Comparison of ENCODE assay signal across 26 mouse cellular contexts in the genomic region with DNA sequence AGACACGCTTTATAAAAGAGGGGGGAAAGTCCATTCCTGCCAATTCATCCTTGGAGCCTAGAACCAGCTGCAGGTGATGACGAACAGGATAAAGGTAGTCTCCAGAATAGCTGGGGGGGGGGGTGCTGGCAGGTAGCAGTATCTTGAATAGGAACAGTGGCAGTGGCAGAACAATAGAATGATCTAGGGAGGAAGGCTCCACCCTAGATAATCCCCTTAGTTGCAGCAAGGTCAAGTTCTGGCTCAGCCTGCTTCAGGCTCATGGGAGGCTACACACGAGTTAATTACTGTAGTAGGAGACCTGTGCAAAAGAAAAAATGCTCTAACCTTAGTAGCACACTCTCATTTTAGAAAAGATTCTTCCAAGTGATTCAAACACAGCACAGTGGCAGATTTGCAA.
"Had no signal": no experiment of that assay in that cellular context is flagged by ENCODE, and none has a peak within 500 bp of the region (broad histone marks: within the 10 kb centered on the region; RNA-seq: fewer than 3 reads in every experiment).

No protein-coding gene starts in this region.

- H3K27me3 ChIP-seq: embryonic facial prominence, embryonic 12.5 days; embryonic facial prominence, embryonic 13.5 days; embryonic facial prominence, embryonic 15.5 days; forebrain, embryonic 12.5 days; forebrain, embryonic 13.5 days had no signal

- H3K4me1 ChIP-seq: embryonic facial prominence, embryonic 10.5 days; embryonic facial prominence, embryonic 12.5 days; embryonic facial prominence, embryonic 15.5 days; forebrain, embryonic 10.5 days; forebrain, embryonic 12.5 days; forebrain, embryonic 13.5 days; heart, embryonic 10.5 days had no signal

- H3K27ac ChIP-seq: embryonic facial prominence, embryonic 10.5 days; embryonic facial prominence, embryonic 12.5 days; embryonic facial prominence, embryonic 13.5 days; embryonic facial prominence, embryonic 15.5 days; forebrain, embryonic 10.5 days; forebrain, embryonic 12.5 days; forebrain, embryonic 13.5 days; gastrocnemius, adult 2 months; heart, adult 2 months; heart, embryonic 10.5 days had no signal

- H3K4me2 ChIP-seq: embryonic facial prominence, embryonic 12.5 days; embryonic facial prominence, embryonic 13.5 days; embryonic facial prominence, embryonic 15.5 days; forebrain, embryonic 12.5 days; forebrain, embryonic 13.5 days had no signal

- H3K9me3 ChIP-seq: embryonic facial prominence, embryonic 10.5 days; embryonic facial prominence, embryonic 12.5 days; embryonic facial prominence, embryonic 13.5 days; embryonic facial prominence, embryonic 15.5 days; forebrain, embryonic 10.5 days; forebrain, embryonic 12.5 days; forebrain, embryonic 13.5 days; heart, embryonic 10.5 days had no signal

- DNase-seq: cerebellum, adult 9-11 months; cerebellum, postnatal 10 days; cerebellum, postnatal 14 days; cerebellum, postnatal 25 days; cerebellum, postnatal 36 days; embryo, embryonic 11 days; forebrain, postnatal 0 days; gastrocnemius, adult 2 months; gastrocnemius, postnatal 10 days; gastrocnemius, postnatal 14 days; gastrocnemius, postnatal 25 days; gastrocnemius, postnatal 36 days; heart, adult 11 months; heart, adult 18-20 months; heart, adult 2 months had no signal

- ATAC-seq: forebrain, embryonic 13.5 days; forebrain, embryonic 14.5 days; forebrain, embryonic 16.5 days; forebrain, postnatal 0 days had no signal

- H3K4me3 ChIP-seq: embryonic facial prominence, embryonic 10.5 days; embryonic facial prominence, embryonic 12.5 days; embryonic facial prominence, embryonic 13.5 days; embryonic facial prominence, embryonic 15.5 days; erythroblast, embryonic 14.5 days; forebrain, embryonic 10.5 days; forebrain, embryonic 12.5 days; forebrain, embryonic 13.5 days; gastrocnemius, adult 2 months; heart, adult 2 months; heart, embryonic 10.5 days had no signal

- H3K9ac ChIP-seq: embryonic facial prominence, embryonic 12.5 days; embryonic facial prominence, embryonic 13.5 days; embryonic facial prominence, embryonic 15.5 days; forebrain, embryonic 12.5 days; forebrain, embryonic 13.5 days; forebrain, postnatal 0 days had no signal

- H3K36me3 ChIP-seq: embryonic facial prominence, embryonic 10.5 days; embryonic facial prominence, embryonic 12.5 days; embryonic facial prominence, embryonic 13.5 days; embryonic facial prominence, embryonic 15.5 days; forebrain, embryonic 10.5 days; forebrain, embryonic 12.5 days; heart, embryonic 10.5 days had no signal
